Mouse (Mus musculus) left cerebral cortex, postnatal 25 days (tissue): ENCODE measurements around the gene Pnpla5. TPM values are rescaled to one million over a fixed set of nuclear protein-coding genes. Genes with fewer than 3 reads are reported as not detected.
"Not testable (repeated sequence)": the region's sequence is repeated elsewhere in the genome, so short reads cannot be mapped to it uniquely, and the experiment has no call there.

Experiments
- DNase-seq, 2 experiments: peaks; one replicate each; pipeline ENCODE4 v3.0.0; 2022; ENCODE audit warnings: low spot score in 2 of 2, mixed read lengths in 1 of 2
- intact Hi-C: fragments of 180-260 bp; cut with DNase I; formaldehyde crosslinking; loops from one replicate; pipeline ENCODE4 v1.15.1; 2025
- total RNA-seq, 2 experiments: library from RNA; stranded (reverse); gene quantifications; 2 replicates each; pipeline ENCODE4 v1.2.3; 2021

The Pnpla5 gene
- total RNA-seq, 2 experiments from 2014 or later: not detected

GRCm38 (mm10) chr15:84124086-84124485 lies 1.1 kb upstream of the Pnpla5 start:
- intact Hi-C loops: loop anchor here (5.0 kb wide), 1 partner anchor 43 kb away; the partner anchor contains the start of gene Pnpla3
- DNase-seq: no peak

GRCm38 (mm10) chr15:84121036-84121435 lies 1.9 kb downstream of the Pnpla5 start:
- intact Hi-C loops: loop anchor here (5.0 kb wide), 1 partner anchor 46 kb away; the partner anchor contains the start of gene Pnpla3
- DNase-seq: no peak

GRCm38 (mm10) chr15:84120612-84121011 lies 2.4 kb downstream of the Pnpla5 start:
- intact Hi-C loops: loop anchor here (5.0 kb wide), 1 partner anchor 47 kb away; the partner anchor contains the start of gene Pnpla3
- no peak for DNase-seq

- intact Hi-C loops: loop anchor here (5.0 kb wide), 1 partner anchor 516 kb away; no protein-coding TSS in a partner anchor
- DNase-seq: no peak
Measured at GRCm38 (mm10) chr15:84116466-84116865, 6.5 kb downstream of the Pnpla5 start.

- DNase-seq: no peak
- intact Hi-C loops: loop anchor here (5.0 kb wide), 1 partner anchor 517 kb away; no protein-coding TSS in a partner anchor
Measured at GRCm38 (mm10) chr15:84115727-84116126, 7.2 kb downstream of the Pnpla5 start.

GRCm38 (mm10) chr15:84113873-84114272 lies 9.1 kb downstream of the Pnpla5 start:
- intact Hi-C loops: no loop called here
- no peak for DNase-seq

- DNase-seq: no peak
- intact Hi-C loops: loop anchor here (5.0 kb wide), 1 partner anchor 58 kb away; the partner anchor contains the start of gene Pnpla3
Measured at GRCm38 (mm10) chr15:84108899-84109298, 14.1 kb downstream of the Pnpla5 start.

- DNase-seq: no peak
- intact Hi-C loops: loop anchor here (1.0 to 5.0 kb wide), 2 partner anchors 27 to 61 kb away; partner anchors contain the start of gene Pnpla3
Measured at GRCm38 (mm10) chr15:84105924-84106500, 17.0 kb downstream of the Pnpla5 start.

- DNase-seq: peak; percentile 70 to 75
- intact Hi-C loops: loop anchor here (1.0 to 5.0 kb wide), 2 partner anchors 26 to 62 kb away; partner anchors contain the start of gene Pnpla3
Measured at GRCm38 (mm10) chr15:84105105-84105923, 17.7 kb downstream of the Pnpla5 start, which contains the start of gene Sult4a1. Gene Sult4a1 (minus strand): TSS chr15:84105754.

- intact Hi-C loops: loop anchor here (1.0 to 5.0 kb wide), 2 partner anchors 25 to 63 kb away; partner anchors contain the start of gene Pnpla3
- no peak for DNase-seq
Measured at GRCm38 (mm10) chr15:84104626-84105025, 18.3 kb downstream of the Pnpla5 start.

GRCm38 (mm10) chr15:84097536-84097935 lies 25.4 kb downstream of the Pnpla5 start:
- DNase-seq, intact Hi-C loops: not testable (repeated sequence)

- intact Hi-C loops: no loop called here
Measured at GRCm38 (mm10) chr15:84096051-84096450, 26.9 kb downstream of the Pnpla5 start.

GRCm38 (mm10) chr15:84094921-84095320 lies 28.1 kb downstream of the Pnpla5 start:
- no peak for DNase-seq
- intact Hi-C loops: no loop called here

More at GRCm38 (mm10) chr15:84096051-84096450, 26.9 kb downstream of the Pnpla5 start:
- peak in 1 of 2 experiments; percentile 55 for DNase-seq

- peak in 1 of 2 experiments; percentile 2 for DNase-seq
- intact Hi-C loops: no loop called here
Measured at GRCm38 (mm10) chr15:84086775-84087174, 36.2 kb downstream of the Pnpla5 start.

- DNase-seq: no peak
- intact Hi-C loops: no loop called here
Measured at GRCm38 (mm10) chr15:84086364-84086763, 36.6 kb downstream of the Pnpla5 start.

GRCm38 (mm10) chr15:84080069-84080468 lies 42.9 kb downstream of the Pnpla5 start:
- intact Hi-C loops: no loop called here
- DNase-seq: no peak

- intact Hi-C loops: loop anchor here (1.0 kb wide), 1 partner anchor 26 kb away; the partner anchor contains the start of gene Sult4a1
Measured at GRCm38 (mm10) chr15:84079519-84079918, 43.5 kb downstream of the Pnpla5 start.

GRCm38 (mm10) chr15:84078667-84079066 lies 44.3 kb downstream of the Pnpla5 start:
- DNase-seq: peak in 1 of 2 experiments; percentile 83
- intact Hi-C loops: loop anchor here (1.0 kb wide), 1 partner anchor 27 kb away; the partner anchor contains the start of gene Sult4a1

More at GRCm38 (mm10) chr15:84079519-84079918, 43.5 kb downstream of the Pnpla5 start:
- peak; percentile 50 to 93 for DNase-seq

GRCm38 (mm10) chr15:84077151-84077550 lies 45.8 kb downstream of the Pnpla5 start:
- DNase-seq: no peak
- intact Hi-C loops: no loop called here

- no peak for DNase-seq
- intact Hi-C loops: loop anchor here (1.0 to 5.0 kb wide), 3 partner anchors 93 to 553 kb away; partner anchors contain the start of gene Pnpla3
Measured at GRCm38 (mm10) chr15:84074705-84075185, 48.2 kb downstream of the Pnpla5 start.
